Mouse (Mus musculus) E14TG2a.4 (cell line): ENCODE results near the gene Prmt8.

Experiments
- CTCF ChIP-seq: conservative IDR thresholded peaks from 2 replicates; pipeline ENCODE4 v1.5.1; 2014; ENCODE audit warnings: low read length
- NANOG ChIP-seq: IDR thresholded peaks from 2 replicates; pipeline ENCODE4 v1.6.1; 2014; ENCODE audit warnings: borderline replicate concordance, low read length, mixed read lengths
- POU5F1 ChIP-seq: IDR thresholded peaks from 2 replicates; pipeline ENCODE4 v1.6.1; 2014; ENCODE audit warnings: low read length, borderline replicate concordance

- no peak for TF ChIP-seq CTCF
- TF ChIP-seq NANOG: no peak
- TF ChIP-seq POU5F1: no peak
Measured at GRCm38 (mm10) chr6:127655988-127656387, 113.3 kb downstream of the Prmt8 start.
